11 mouse cellular contexts compared by ENCODE assay signal in the genomic region with DNA sequence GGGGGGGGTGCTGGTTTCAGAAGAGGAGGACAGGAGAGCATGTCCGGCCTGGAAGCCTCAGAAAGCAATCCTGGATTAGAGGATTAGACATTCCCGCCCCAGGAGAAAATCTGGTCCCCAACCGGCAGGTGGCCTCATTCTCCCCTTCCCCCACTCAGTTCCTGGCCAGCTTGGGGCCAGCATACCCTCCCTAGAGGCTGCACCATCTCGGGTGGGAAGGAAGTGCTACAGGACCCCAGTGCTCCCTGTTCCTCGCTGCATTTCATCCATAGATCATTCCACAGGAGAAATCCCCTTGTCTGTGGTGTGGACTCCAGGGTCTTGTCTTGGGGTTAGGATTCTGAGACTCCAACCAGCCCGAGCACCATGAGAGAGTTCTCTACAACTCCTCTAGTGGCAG. TPM values are rescaled to one million over a fixed set of nuclear protein-coding genes. Genes with fewer than 3 reads are reported as not detected.
DNase-seq lines count a peak whose midpoint lies in the region; ATAC-seq and TF ChIP-seq lines count a peak whose summit lies in the region.
"Had no signal": no experiment of that assay in that cellular context is flagged by ENCODE, and none has a peak within 500 bp of the region (broad histone marks: within the 10 kb centered on the region; RNA-seq: fewer than 3 reads in every experiment).

No protein-coding gene starts in this region.

- peaks cover 68% of the 10 kb centered on the region for H3K27me3 ChIP-seq in hindbrain, embryonic 12.5 days
- H3K27me3 ChIP-seq in hindbrain, embryonic 10.5 days (ENCODE audit: insufficient read depth, poor library complexity, severe bottlenecking) = peaks cover 92% of the 10 kb centered on the region
- no peaks in the 10 kb centered on the region for H3K27me3 ChIP-seq in testis, adult 2 months (ENCODE audit: control insufficient read depth, insufficient read depth, low read length)
- H3K27me3 ChIP-seq in hindbrain, embryonic 14.5 days (ENCODE audit: control insufficient read depth, insufficient read depth, low read length) = peaks cover 25% of the 10 kb centered on the region
- peaks cover 58% of the 10 kb centered on the region for H3K27me3 ChIP-seq in kidney, embryonic 14.5 days (ENCODE audit: control insufficient read depth, insufficient read depth, low read length)

- peaks cover 62% of the 10 kb centered on the region for H3K4me1 ChIP-seq in hindbrain, embryonic 12.5 days
- H3K4me1 ChIP-seq in hindbrain, embryonic 10.5 days (replicated peaks) = peaks cover 72% of the 10 kb centered on the region
- H3K4me1 ChIP-seq in testis, adult 2 months (ENCODE audit: control insufficient read depth, insufficient read depth, low read length) = peaks cover 37% of the 10 kb centered on the region
- H3K4me1 ChIP-seq in hindbrain, embryonic 14.5 days (replicated peaks; ENCODE audit: control insufficient read depth, insufficient read depth, low read length) = peaks cover 61% of the 10 kb centered on the region
- peaks cover 13% of the 10 kb centered on the region for H3K4me1 ChIP-seq in kidney, embryonic 14.5 days (ENCODE audit: control insufficient read depth, insufficient read depth, low read length)

- no peak overlapping the region for H3K9ac ChIP-seq in hindbrain, embryonic 12.5 days
- peak overlapping the region; percentile 80; the same call in 1 of the 2 replicates for H3K9ac ChIP-seq in hindbrain, embryonic 14.5 days
- no peak overlapping the region for H3K9ac ChIP-seq in kidney, embryonic 14.5 days (ENCODE audit: low read depth, low read length)
- H3K9ac ChIP-seq: lung, embryonic 15.5 days had no signal

- H3K4me2 ChIP-seq in hindbrain, embryonic 12.5 days (replicated peaks) = peak overlapping the region; percentile 55; the same call in 1 of the 2 replicates
- H3K4me2 ChIP-seq in hindbrain, embryonic 14.5 days (replicated peaks) = peak overlapping the region; percentile 57
- H3K4me2 ChIP-seq in kidney, embryonic 14.5 days (replicated peaks; ENCODE audit: low read depth, low read length) = no peak overlapping the region

- ATAC-seq in hindbrain, embryonic 12.5 days (ENCODE audit: low FRiP score) = no peak
- ATAC-seq in hindbrain, embryonic 14.5 days (ENCODE audit: low FRiP score) = no peak
- ATAC-seq in kidney, embryonic 14.5 days (ENCODE audit: low FRiP score, low TSS enrichment) = no peak

- TF ChIP-seq POLR2A in testis, adult 2 months (IDR thresholded peaks at IDR 0.05; ENCODE audit: control insufficient read depth, low read depth, low read length) = no peak

- no peaks in the 10 kb centered on the region for H3K36me3 ChIP-seq in hindbrain, embryonic 12.5 days
- no peaks in the 10 kb centered on the region for H3K36me3 ChIP-seq in hindbrain, embryonic 10.5 days
- H3K36me3 ChIP-seq in testis, adult 2 months (ENCODE audit: control insufficient read depth, insufficient read depth, low read length) = no peaks in the 10 kb centered on the region
- no peaks in the 10 kb centered on the region for H3K36me3 ChIP-seq in hindbrain, embryonic 14.5 days (replicated peaks; ENCODE audit: control insufficient read depth, insufficient read depth)
- H3K36me3 ChIP-seq in kidney, embryonic 14.5 days (ENCODE audit: control insufficient read depth, insufficient read depth, low read length) = no peaks in the 10 kb centered on the region
- H3K36me3 ChIP-seq: G1E; lung, embryonic 15.5 days had no signal

- DNase-seq in hindbrain, embryonic 10.5 days (ENCODE audit: low spot score) = no peak
- no peak for DNase-seq in testis, postnatal 10 days (ENCODE audit: low spot score)
- no peak for DNase-seq in hindbrain, embryonic 14.5 days (ENCODE audit: low spot score)
- DNase-seq in retina, postnatal 7 days (ENCODE audit: low read depth, low spot score) = peak; percentile 54
- DNase-seq in right cerebral cortex, postnatal 36 days (ENCODE audit: low spot score in 2 of 2) = no peak

- WGBS in hindbrain, embryonic 12.5 days = 7% methylated on average over 5 of the region's 6 CpGs
- 10% methylated on average over 6 of the region's 6 CpGs for WGBS in hindbrain, embryonic 10.5 days
- WGBS in hindbrain, embryonic 14.5 days = 5% methylated on average over 6 of the region's 6 CpGs
- WGBS in kidney, embryonic 14.5 days = 14% methylated on average over 6 of the region's 6 CpGs

- H3K4me3 ChIP-seq in hindbrain, embryonic 12.5 days = no peak overlapping the region
- H3K4me3 ChIP-seq in hindbrain, embryonic 10.5 days = no peak overlapping the region
- peak overlapping the region; percentile 67 for H3K4me3 ChIP-seq in testis, adult 2 months (ENCODE audit: control insufficient read depth, low read depth, low read length)
- no peak overlapping the region; the same call in 1 of the 2 replicates for H3K4me3 ChIP-seq in hindbrain, embryonic 14.5 days (replicated peaks; ENCODE audit: low read length)
- H3K4me3 ChIP-seq in kidney, embryonic 14.5 days (ENCODE audit: low read length) = no peak overlapping the region
- H3K4me3 ChIP-seq: lung, embryonic 15.5 days had no signal

- H3K27ac ChIP-seq in hindbrain, embryonic 12.5 days = peak overlapping the region; percentile 58; the same call in 1 of the 2 replicates
- H3K27ac ChIP-seq in hindbrain, embryonic 10.5 days = no peak overlapping the region
- H3K27ac ChIP-seq in testis, adult 2 months (ENCODE audit: control insufficient read depth, insufficient read depth, low read depth, low read length) = no peak overlapping the region
- H3K27ac ChIP-seq in hindbrain, embryonic 14.5 days = peak overlapping the region; percentile 91
- no peak overlapping the region for H3K27ac ChIP-seq in kidney, embryonic 14.5 days (ENCODE audit: low read depth, low read length)
- H3K27ac ChIP-seq: lung, embryonic 15.5 days; stomach, postnatal 0 days had no signal

- H3K9me3 ChIP-seq in hindbrain, embryonic 12.5 days (replicated peaks) = no peaks in the 10 kb centered on the region
- H3K9me3 ChIP-seq in hindbrain, embryonic 10.5 days = no peaks in the 10 kb centered on the region
- no peaks in the 10 kb centered on the region for H3K9me3 ChIP-seq in hindbrain, embryonic 14.5 days (ENCODE audit: control insufficient read depth, low read length)
- H3K9me3 ChIP-seq in kidney, embryonic 14.5 days (ENCODE audit: control insufficient read depth, low read length) = no peaks in the 10 kb centered on the region
- H3K9me3 ChIP-seq: lung, embryonic 15.5 days had no signal

- TF ChIP-seq CTCF in testis, adult 2 months (IDR thresholded peaks at IDR 0.05; ENCODE audit: control insufficient read depth, insufficient read depth, insufficient replicate concordance, low read depth, low read length) = no peak

RNA-seq across cellular contexts. Expression of a gene that starts 6.6 kb away (rescaled TPM):
- polyA plus RNA-seq in hindbrain, embryonic 12.5 days (2016; fragmentation: Nextera tagmentation; extraction: Ambion mirVana) = 12.7 and 16.1 TPM in 2 replicates
- polyA plus RNA-seq in hindbrain, embryonic 10.5 days (2016; fragmentation: Nextera tagmentation; extraction: Ambion mirVana) = 3.1 and 5.1 TPM in 2 replicates
- polyA plus RNA-seq in testis, adult 2 months (2012; rRNA removed) = 15.9 and 16.6 TPM in 2 replicates
- 62.1 and 73.6 TPM in 2 replicates for polyA plus RNA-seq in hindbrain, embryonic 14.5 days (2014; fragmentation: Nextera tagmentation; extraction: Ambion mirVana)
- polyA plus RNA-seq in kidney, embryonic 14.5 days (2014; fragmentation: Nextera tagmentation; extraction: Ambion mirVana) = 1.5 and 1.6 TPM in 2 replicates

RNA-seq across cellular contexts. Expression of a gene that starts 26.6 kb away (rescaled TPM):
- polyA plus RNA-seq in hindbrain, embryonic 12.5 days (2016; fragmentation: Nextera tagmentation; extraction: Ambion mirVana) = 5.7 and 7.2 TPM in 2 replicates
- 0.56 and 1.2 TPM in 2 replicates for polyA plus RNA-seq in hindbrain, embryonic 10.5 days (2016; fragmentation: Nextera tagmentation; extraction: Ambion mirVana)
- polyA plus RNA-seq in testis, adult 2 months (2012; rRNA removed) = 0.37 and 0.61 TPM in 2 replicates
- 28.8 and 33.2 TPM in 2 replicates for polyA plus RNA-seq in hindbrain, embryonic 14.5 days (2014; fragmentation: Nextera tagmentation; extraction: Ambion mirVana)
- polyA plus RNA-seq in kidney, embryonic 14.5 days (2014; fragmentation: Nextera tagmentation; extraction: Ambion mirVana) = 0.76 and 1.4 TPM in 2 replicates

RNA-seq across cellular contexts. Expression of a gene that starts 55.6 kb away (rescaled TPM):
- 17.3 and 18.2 TPM in 2 replicates for polyA plus RNA-seq in hindbrain, embryonic 12.5 days (2016; fragmentation: Nextera tagmentation; extraction: Ambion mirVana)
- 15.3 and 18.4 TPM in 2 replicates for polyA plus RNA-seq in hindbrain, embryonic 10.5 days (2016; fragmentation: Nextera tagmentation; extraction: Ambion mirVana)
- 9.8 and 10.6 TPM in 2 replicates for polyA plus RNA-seq in testis, adult 2 months (2012; rRNA removed)
- 14.6 and 15.4 TPM in 2 replicates for polyA plus RNA-seq in hindbrain, embryonic 14.5 days (2014; fragmentation: Nextera tagmentation; extraction: Ambion mirVana)
- 10.7 and 13.8 TPM in 2 replicates for polyA plus RNA-seq in kidney, embryonic 14.5 days (2014; fragmentation: Nextera tagmentation; extraction: Ambion mirVana)

Comparison
In these comparisons a context has a peak if more than half of its experiments do, and no peak if none do; other contexts are left out.
1. H3K27ac ChIP-seq: peak in hindbrain, embryonic 12.5 days (single experiment) and hindbrain, embryonic 14.5 days (single experiment); none in hindbrain, embryonic 10.5 days (single experiment), testis, adult 2 months (single experiment) and kidney, embryonic 14.5 days (single experiment).